In genomic region chr10:39521861-39522391, GRCm38 (mm10) we compare ENCODE assay signal across 12 mouse cellular contexts.
A peak's percentile ranks its signal among the peaks of the same experiment; 100 is the strongest.
DNase-seq lines count a peak whose midpoint lies in the region; ATAC-seq and TF ChIP-seq lines count a peak whose summit lies in the region.
"Had no signal": no experiment of that assay in that cellular context is flagged by ENCODE, and none has a peak within 500 bp of the region (broad histone marks: within the 10 kb centered on the region; RNA-seq: fewer than 3 reads in every experiment).

No protein-coding gene starts in this region.

- H3K36me3 ChIP-seq in kidney, embryonic 14.5 days (ENCODE audit: control insufficient read depth, insufficient read depth, low read length) = peaks cover 6% of the 10 kb centered on the region; the same call in 1 of the 2 replicates
- peaks cover 19% of the 10 kb centered on the region for H3K36me3 ChIP-seq in neural tube, embryonic 13.5 days
- no peaks in the 10 kb centered on the region for H3K36me3 ChIP-seq in stomach, embryonic 16.5 days (ENCODE audit: control insufficient read depth, insufficient read depth, low read length)

- H3K4me3 ChIP-seq in kidney, embryonic 14.5 days (ENCODE audit: low read length) = no peak overlapping the region
- no peak overlapping the region for H3K4me3 ChIP-seq in neural tube, embryonic 13.5 days
- no peak overlapping the region for H3K4me3 ChIP-seq in embryonic fibroblast, embryonic 13.5 days (ENCODE audit: insufficient read depth, low read length)
- H3K4me3 ChIP-seq in stomach, embryonic 16.5 days (replicated peaks; ENCODE audit: low read length) = no peak overlapping the region
- H3K4me3 ChIP-seq: left cerebral cortex, adult 2 months had no signal

- no peak overlapping the region for H3K9ac ChIP-seq in kidney, embryonic 14.5 days (ENCODE audit: low read depth, low read length)
- H3K9ac ChIP-seq in neural tube, embryonic 13.5 days = no peak overlapping the region
- H3K9ac ChIP-seq in stomach, embryonic 16.5 days (ENCODE audit: low read length) = no peak overlapping the region
- H3K9ac ChIP-seq: liver, embryonic 14.5 days had no signal

- peaks cover 25% of the 10 kb centered on the region; the same call in 1 of the 2 replicates for H3K4me1 ChIP-seq in kidney, embryonic 14.5 days (ENCODE audit: control insufficient read depth, insufficient read depth, low read length)
- peaks cover 86% of the 10 kb centered on the region for H3K4me1 ChIP-seq in neural tube, embryonic 13.5 days (replicated peaks)
- peaks cover 19% of the 10 kb centered on the region for H3K4me1 ChIP-seq in embryonic fibroblast, embryonic 13.5 days (ENCODE audit: control insufficient read depth, insufficient read depth, low read length)
- H3K4me1 ChIP-seq in stomach, embryonic 16.5 days (ENCODE audit: control insufficient read depth, insufficient read depth, low read length) = peaks cover 17% of the 10 kb centered on the region

- no peak overlapping the region for H3K4me2 ChIP-seq in kidney, embryonic 14.5 days (replicated peaks; ENCODE audit: low read depth, low read length)
- no peak overlapping the region for H3K4me2 ChIP-seq in neural tube, embryonic 13.5 days
- no peak overlapping the region for H3K4me2 ChIP-seq in stomach, embryonic 16.5 days (ENCODE audit: low read depth, low read length)

- no peaks in the 10 kb centered on the region for H3K27me3 ChIP-seq in kidney, embryonic 14.5 days (ENCODE audit: control insufficient read depth, insufficient read depth, low read length)
- no peaks in the 10 kb centered on the region for H3K27me3 ChIP-seq in neural tube, embryonic 13.5 days
- H3K27me3 ChIP-seq in stomach, embryonic 16.5 days (ENCODE audit: control insufficient read depth, insufficient read depth, low read length) = no peaks in the 10 kb centered on the region

- H3K9me3 ChIP-seq in kidney, embryonic 14.5 days (ENCODE audit: control insufficient read depth, low read length) = no peaks in the 10 kb centered on the region
- no peaks in the 10 kb centered on the region for H3K9me3 ChIP-seq in neural tube, embryonic 13.5 days
- H3K9me3 ChIP-seq in stomach, embryonic 16.5 days (replicated peaks; ENCODE audit: control insufficient read depth, low read length) = no peaks in the 10 kb centered on the region

- peak overlapping the region; percentile 9; the same call in 1 of the 2 replicates for H3K27ac ChIP-seq in kidney, embryonic 14.5 days (ENCODE audit: low read depth, low read length)
- H3K27ac ChIP-seq in neural tube, embryonic 13.5 days (replicated peaks) = peak overlapping the region; percentile 61
- H3K27ac ChIP-seq in embryonic fibroblast, embryonic 13.5 days (ENCODE audit: insufficient read depth, low read length) = peak overlapping the region; percentile 79
- H3K27ac ChIP-seq in stomach, embryonic 16.5 days (ENCODE audit: low read length) = peak overlapping the region; percentile 37; the same call in 1 of the 2 replicates
- H3K27ac ChIP-seq: left cerebral cortex, adult 2 months; liver, embryonic 14.5 days had no signal

- no peak for TF ChIP-seq CTCF in embryonic fibroblast, embryonic 13.5 days (IDR thresholded peaks at IDR 0.05; ENCODE audit: borderline replicate concordance, insufficient read depth, low read length)

- DNase-seq in kidney, postnatal 25 days = no peak
- no peak for DNase-seq in neural tube, embryonic 10.5 days (ENCODE audit: extremely low spot score, low spot score)
- no peak for DNase-seq in layer of hippocampus, postnatal 36 days
- no peak for DNase-seq in right cerebral cortex, postnatal 25 days
- DNase-seq: heart, postnatal 14 days; kidney, postnatal 10 days had no signal

- 77% methylated on average over 5 of the region's 5 CpGs for WGBS in kidney, embryonic 14.5 days
- 60% methylated on average over 5 of the region's 5 CpGs for WGBS in neural tube, embryonic 13.5 days
- WGBS in stomach, embryonic 16.5 days = 50% methylated on average over 5 of the region's 5 CpGs

- no peak for ATAC-seq in kidney, embryonic 14.5 days (ENCODE audit: low FRiP score, low TSS enrichment)
- ATAC-seq in neural tube, embryonic 13.5 days (ENCODE audit: low read depth) = no peak
- ATAC-seq in stomach, embryonic 16.5 days (ENCODE audit: insufficient read depth, low FRiP score) = peak; percentile 26; the same call in 1 of the 2 replicates

- no peak for TF ChIP-seq POLR2A in embryonic fibroblast, embryonic 13.5 days (IDR thresholded peaks at IDR 0.05; ENCODE audit: low read depth, low read length)

Comparison
In these comparisons a context has a peak if more than half of its experiments do, and no peak if none do; other contexts are left out.
1. H3K27ac ChIP-seq: peak in every context shown above with its lines; median percentile 79 in embryonic fibroblast, embryonic 13.5 days; 61 in neural tube, embryonic 13.5 days; 37 in stomach, embryonic 16.5 days; 9 in kidney, embryonic 14.5 days.